Mouse (Mus musculus): ENCODE results near the gene Tmem63a. TPM values are rescaled to one million over a fixed set of nuclear protein-coding genes. Genes with fewer than 3 reads are reported as not detected.

Tmem63a gene
- total and polyA plus RNA-seq, 3 experiments, result 0.89 to 3.0 (median 2.2) TPM

- no peak for TF ChIP-seq RAD21 (IDR thresholded peaks at IDR 0.05; ENCODE audit: low read depth, low read length)
- no peak for TF ChIP-seq SIN3A (IDR thresholded peaks at IDR 0.05; ENCODE audit: low read length)
- no peak for TF ChIP-seq PAX5 (IDR thresholded peaks at IDR 0.05; ENCODE audit: low read length)
- no peak for TF ChIP-seq CHD1 (IDR thresholded peaks at IDR 0.05; ENCODE audit: low read depth, low read length)
- no peak for TF ChIP-seq USF1 (IDR thresholded peaks at IDR 0.05; ENCODE audit: low read depth, low read length)
- no peak for TF ChIP-seq MXI1 (IDR thresholded peaks at IDR 0.05; ENCODE audit: low read depth, low read length)
- TF ChIP-seq KAT2A (IDR thresholded peaks at IDR 0.05; ENCODE audit: insufficient replicate concordance, low read length), result no peak
- TF ChIP-seq ZMIZ1 (IDR thresholded peaks at IDR 0.05; ENCODE audit: low read depth, low read length), result no peak
- no peak for TF ChIP-seq TBP (conservative IDR thresholded peaks at IDR 0.05; ENCODE audit: low read depth, low read length)
- no peak for TF ChIP-seq HCFC1 (IDR thresholded peaks at IDR 0.05; ENCODE audit: low read depth, low read length)
- no peak for TF ChIP-seq ZKSCAN1 (IDR thresholded peaks at IDR 0.05; ENCODE audit: borderline replicate concordance, low read depth, low read length)
- no peak for TF ChIP-seq ZC3H11A (IDR thresholded peaks at IDR 0.05; ENCODE audit: low read depth, low read length)
- no peaks in the 10 kb centered on the region for H3K79me2 ChIP-seq (replicated peaks; ENCODE audit: control insufficient read depth, extremely low read depth, insufficient read depth, poor library complexity, severe bottlenecking)
- H3K4me1 ChIP-seq (ENCODE audit: control insufficient read depth in 1 of 2, insufficient read depth in 2 of 2), result no peaks in the 10 kb centered on the region; a peak in 1 of 4 replicates
- in situ Hi-C loops (cut with MboI; ENCODE audit: low pct_ligation_motif_present, low pct_unique_long_range_greater_than_20kb, low sequenced_read_pairs), result loop anchor here (25.0 kb wide), 1 partner anchor 536 kb away; no protein-coding TSS in a partner anchor
- H3K27ac ChIP-seq (ENCODE audit: insufficient read depth, low read depth), result no peak overlapping the region
- no peaks in the 10 kb centered on the region for H3K9me3 ChIP-seq (replicated peaks; ENCODE audit: low read length)
- no peaks in the 10 kb centered on the region for H3K27me3 ChIP-seq (replicated peaks)
- H3K36me3 ChIP-seq (replicated peaks in 1 of 2; ENCODE audit: control insufficient read depth in 1 of 2, insufficient read depth in 1 of 2, low read length in 1 of 2), result peaks cover 0 to 10% of the 10 kb centered on the region in 2 experiments
- dilution Hi-C loops (cut with MboI; ENCODE audit: extremely low pct_ligation_motif_present, extremely low pct_unique_long_range_greater_than_20kb, low sequenced_read_pairs), result no loop called here
- no peak for DNase-seq (ENCODE audit: extremely low read depth)
- no peak overlapping the region for H3K4me2 ChIP-seq (ENCODE audit: insufficient read depth, low read depth, poor library complexity, severe bottlenecking)
- H3K9ac ChIP-seq (ENCODE audit: insufficient read depth, low read depth), result no peak overlapping the region
- H3K4me3 ChIP-seq (replicated peaks in 1 of 3; ENCODE audit: low read depth in 2 of 3, low read length in 2 of 3, poor library complexity in 1 of 3), result no peak overlapping the region
Measured at GRCm38 (mm10) chr1:181001621-181002020, 59.5 kb downstream of the Tmem63a start.

GRCm38 (mm10) chr1:181003790-181004189, 61.6 kb downstream of the Tmem63a start:
- Histone ChIP-seq H3K4me1 (ENCODE audit: control insufficient read depth in 1 of 2, insufficient read depth in 2 of 2) (no peaks in the 10 kb centered on the region), H3K9me3 (replicated peaks; ENCODE audit: low read length) (no peaks in the 10 kb centered on the region), H3K27ac (ENCODE audit: insufficient read depth, low read depth) (no peak overlapping the region), H3K36me3 (replicated peaks in 1 of 2; ENCODE audit: control insufficient read depth in 1 of 2, insufficient read depth in 1 of 2, low read length in 1 of 2) (peaks cover 0 to 13% of the 10 kb centered on the region in 2 experiments), H3K9ac (ENCODE audit: insufficient read depth, low read depth) (no peak overlapping the region), H3K27me3 (replicated peaks) (no peaks in the 10 kb centered on the region), H3K4me2 (ENCODE audit: insufficient read depth, low read depth, poor library complexity, severe bottlenecking) (no peak overlapping the region), H3K79me2 (replicated peaks; ENCODE audit: control insufficient read depth, extremely low read depth, insufficient read depth, poor library complexity, severe bottlenecking) (no peaks in the 10 kb centered on the region), H3K4me3 (replicated peaks in 1 of 3; ENCODE audit: low read depth in 2 of 3, low read length in 2 of 3, poor library complexity in 1 of 3) (no peak overlapping the region)
- no peak for DNase-seq (ENCODE audit: extremely low read depth)
- in situ Hi-C loops (cut with MboI; ENCODE audit: low pct_ligation_motif_present, low pct_unique_long_range_greater_than_20kb, low sequenced_read_pairs), result loop anchor here (25.0 kb wide), 1 partner anchor 534 kb away; no protein-coding TSS in a partner anchor
- dilution Hi-C loops (cut with MboI; ENCODE audit: extremely low pct_ligation_motif_present, extremely low pct_unique_long_range_greater_than_20kb, low sequenced_read_pairs), result no loop called here
- TF ChIP-seq GABPA (IDR thresholded peaks at IDR 0.05; ENCODE audit: insufficient replicate concordance, low read depth, low read length), result no peak

GRCm38 (mm10) chr1:181005331-181005730, 63.2 kb downstream of the Tmem63a start:
- no peaks in the 10 kb centered on the region for H3K79me2 ChIP-seq (replicated peaks; ENCODE audit: control insufficient read depth, extremely low read depth, insufficient read depth, poor library complexity, severe bottlenecking)
- peaks cover 0 to 9% of the 10 kb centered on the region in 2 experiments for H3K36me3 ChIP-seq (replicated peaks in 1 of 2; ENCODE audit: control insufficient read depth in 1 of 2, insufficient read depth in 1 of 2, low read length in 1 of 2)
- no peak for DNase-seq (ENCODE audit: extremely low read depth)
- no peak overlapping the region for H3K9ac ChIP-seq (ENCODE audit: insufficient read depth, low read depth)
- H3K27ac ChIP-seq (ENCODE audit: insufficient read depth, low read depth), result no peak overlapping the region
- in situ Hi-C loops (cut with MboI; ENCODE audit: low pct_ligation_motif_present, low pct_unique_long_range_greater_than_20kb, low sequenced_read_pairs), result loop anchor here (25.0 kb wide), 1 partner anchor 532 kb away; no protein-coding TSS in a partner anchor
- H3K4me1 ChIP-seq (ENCODE audit: control insufficient read depth in 1 of 2, insufficient read depth in 2 of 2), result peaks cover 3 to 11% of the 10 kb centered on the region in 2 experiments; a peak in 3 of 4 replicates
- H3K27me3 ChIP-seq (replicated peaks), result no peaks in the 10 kb centered on the region
- H3K9me3 ChIP-seq (replicated peaks; ENCODE audit: low read length), result no peaks in the 10 kb centered on the region
- dilution Hi-C loops (cut with MboI; ENCODE audit: extremely low pct_ligation_motif_present, extremely low pct_unique_long_range_greater_than_20kb, low sequenced_read_pairs), result no loop called here
- TF ChIP-seq E2F4 (IDR thresholded peaks at IDR 0.05; ENCODE audit: insufficient replicate concordance, low read depth, low read length) (no peak), RAD21 (IDR thresholded peaks at IDR 0.05; ENCODE audit: low read depth, low read length) (no peak), MAFK (IDR thresholded peaks at IDR 0.05; ENCODE audit: insufficient replicate concordance, low read length) (no peak), RCOR1 (conservative IDR thresholded peaks at IDR 0.05; ENCODE audit: low read depth, low read length) (no peak), NELFE (IDR thresholded peaks at IDR 0.05; ENCODE audit: low read depth, low read length) (no peak), ZC3H11A (IDR thresholded peaks at IDR 0.05; ENCODE audit: low read depth, low read length) (no peak), ZMIZ1 (IDR thresholded peaks at IDR 0.05; ENCODE audit: low read depth, low read length) (no peak)
- H3K4me3 ChIP-seq (replicated peaks in 1 of 3; ENCODE audit: low read depth in 2 of 3, low read length in 2 of 3, poor library complexity in 1 of 3), result no peak overlapping the region
- H3K4me2 ChIP-seq (ENCODE audit: insufficient read depth, low read depth, poor library complexity, severe bottlenecking), result no peak overlapping the region
